Mouse (Mus musculus): ENCODE results near the gene Sh2d1a. TPM values are rescaled to one million over a fixed set of nuclear protein-coding genes. Genes with fewer than 3 reads are reported as not detected.

Sh2d1a gene
- 1 to 10 TPM in 1 of 2 experiments, under 1 TPM in 1; 0.63 to 1.1 TPM for total RNA-seq (2021)
- long read RNA-seq, experiment 1, partial matches to known transcripts = 0 of 1 reads
- long read RNA-seq, experiment 1, other reads (novel, unspliced or antisense) = 0 of 1 reads
- long read RNA-seq, experiment 2, partial matches to known transcripts = 0 of 1 reads
- long read RNA-seq, experiment 2, other reads (novel, unspliced or antisense) = 0 of 1 reads

DNA sequence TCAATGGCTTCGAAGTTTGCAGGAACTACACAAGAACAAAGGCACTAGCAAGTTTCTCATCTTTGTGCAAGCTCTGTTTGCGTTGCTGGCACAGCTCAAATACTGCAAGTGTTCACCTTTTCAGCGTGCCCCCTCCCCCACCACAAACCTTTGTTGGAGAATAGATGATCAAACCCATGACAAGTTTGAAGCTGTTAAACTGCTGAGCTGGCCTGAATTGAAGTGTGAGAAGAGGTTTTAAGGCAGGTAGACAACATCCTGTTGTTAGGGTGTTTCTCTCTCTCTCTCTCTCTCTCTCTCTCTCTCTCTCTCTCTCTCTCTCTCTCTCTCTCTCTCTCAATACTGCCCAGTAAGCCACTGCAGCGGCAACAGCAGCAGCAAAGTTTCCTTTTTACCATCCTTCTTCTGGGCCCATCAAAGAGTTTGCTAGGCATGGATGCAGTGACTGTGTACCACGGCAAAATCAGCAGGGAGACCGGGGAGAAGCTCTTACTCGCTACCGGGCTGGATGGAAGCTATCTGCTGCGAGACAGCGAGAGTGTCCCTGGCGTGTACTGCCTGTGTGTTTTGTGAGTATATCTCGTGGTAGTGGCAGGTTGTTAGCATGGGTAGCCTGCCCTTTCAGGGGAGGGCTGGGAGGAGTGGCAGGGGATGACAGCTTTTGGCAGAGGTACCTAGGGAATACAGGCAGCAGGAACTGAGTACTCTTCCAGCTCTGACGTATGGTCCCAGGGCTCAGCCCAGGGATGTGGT lies at the start of gene Sh2d1a:
Gene Sh2d1a (plus strand): TSS at position 163 of the 753 bp plus-strand sequence.
- no peak for DNase-seq

DNA sequence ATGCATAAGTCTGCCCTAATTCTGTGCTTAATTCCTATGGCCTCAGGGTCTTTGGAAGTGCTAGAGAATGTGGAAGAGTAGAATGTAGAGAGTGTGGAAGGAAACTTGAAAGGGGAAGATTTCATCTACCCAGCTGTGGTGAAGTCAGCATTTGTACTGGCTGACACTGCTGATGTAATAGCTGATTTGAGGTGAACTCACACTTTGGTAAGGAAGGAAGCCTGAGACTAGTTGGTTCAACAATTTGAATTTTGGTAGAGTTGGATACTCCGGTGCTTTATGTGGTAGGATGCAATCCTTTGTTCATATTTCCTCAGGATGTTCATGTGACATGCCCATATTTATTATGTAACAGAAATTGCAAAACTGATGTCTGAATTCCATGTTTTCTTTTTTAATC lies 49.3 kb upstream of the Sh2d1a start:
- DNase-seq = no peak

DNA sequence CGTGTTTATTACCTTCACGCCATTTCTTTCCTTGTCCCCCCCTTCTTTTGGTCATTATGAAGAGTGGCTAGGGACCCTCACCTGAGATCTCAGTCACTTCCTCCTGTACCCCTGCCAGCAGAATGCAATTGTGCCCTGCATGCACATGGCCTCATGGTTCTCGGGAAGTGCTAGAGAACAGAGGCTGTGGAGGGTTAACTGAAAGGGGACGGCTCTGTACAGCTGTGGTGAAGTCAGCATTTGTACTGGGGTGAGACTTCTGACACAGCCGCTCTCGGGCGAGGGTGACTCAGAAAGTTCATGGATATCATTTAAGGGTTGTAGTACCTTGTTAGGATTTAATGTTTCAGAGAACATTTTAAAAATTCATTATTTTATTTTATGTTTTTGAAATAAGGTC lies 47.7 kb upstream of the Sh2d1a start:
- DNase-seq = no peak

DNA sequence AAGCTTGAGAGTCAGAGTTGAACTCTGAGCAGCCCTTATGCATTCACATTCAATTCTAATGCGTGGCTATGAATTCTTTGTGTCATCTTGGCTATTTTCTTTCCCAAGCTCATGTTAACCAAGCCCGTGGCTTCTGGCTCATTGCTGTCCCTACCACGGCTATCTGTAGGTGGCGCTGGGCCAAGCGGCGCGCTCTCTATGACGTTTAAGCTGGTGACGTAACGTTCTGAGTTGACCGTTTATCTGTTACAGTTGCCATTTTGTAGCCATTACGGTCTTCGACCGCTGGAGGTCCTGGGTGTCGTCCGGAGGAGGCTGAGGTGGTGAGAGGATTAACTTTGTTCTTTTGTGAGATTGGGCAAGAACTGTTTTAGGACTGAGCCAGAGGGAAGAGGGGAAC lies 12.8 kb upstream of the Sh2d1a start, which contains the start of gene Tex13c2:
Gene Tex13c2 (plus strand): TSS at position 246 of the 400 bp plus-strand sequence.
- no peak for DNase-seq

DNA sequence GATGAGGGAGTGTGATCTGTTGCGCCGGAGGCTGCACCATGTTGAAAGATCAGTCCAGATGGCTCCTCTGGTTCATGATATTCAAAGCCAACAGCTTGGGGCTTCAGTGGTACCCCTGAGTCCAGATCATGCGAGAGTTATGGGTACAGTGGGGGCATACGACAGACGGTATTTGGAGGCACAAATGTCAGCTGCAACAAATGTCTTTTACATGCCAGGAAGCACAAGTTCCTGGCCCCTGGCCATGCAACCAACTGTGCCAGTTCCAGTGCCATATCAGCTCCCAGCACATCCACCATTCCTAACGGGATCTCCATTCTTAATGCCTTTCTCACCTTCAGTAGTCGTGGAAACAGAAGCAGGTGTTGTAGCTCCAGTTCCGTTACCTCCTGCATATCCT lies 11.9 kb upstream of the Sh2d1a start:
- DNase-seq = no peak

DNA sequence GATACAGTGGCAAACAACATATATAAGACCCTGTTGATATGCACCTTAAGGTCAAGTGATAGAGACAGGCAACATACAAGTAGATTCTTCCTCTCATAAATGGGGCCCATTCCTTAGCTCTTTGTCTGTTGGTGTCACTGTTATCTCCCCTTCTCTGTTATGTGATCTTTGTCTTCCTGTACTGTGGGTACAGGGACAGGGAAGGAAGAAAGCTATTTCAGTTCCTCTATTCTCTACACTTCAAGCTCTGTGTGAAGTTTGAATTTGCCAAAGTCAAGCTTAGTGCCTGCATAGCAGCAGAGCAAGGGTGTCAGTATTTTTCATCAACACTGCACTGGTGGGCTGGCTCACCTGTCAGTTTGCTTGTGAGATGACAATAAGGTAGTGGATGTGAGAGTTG lies 1.7 kb upstream of the Sh2d1a start:
- no peak for DNase-seq

DNA sequence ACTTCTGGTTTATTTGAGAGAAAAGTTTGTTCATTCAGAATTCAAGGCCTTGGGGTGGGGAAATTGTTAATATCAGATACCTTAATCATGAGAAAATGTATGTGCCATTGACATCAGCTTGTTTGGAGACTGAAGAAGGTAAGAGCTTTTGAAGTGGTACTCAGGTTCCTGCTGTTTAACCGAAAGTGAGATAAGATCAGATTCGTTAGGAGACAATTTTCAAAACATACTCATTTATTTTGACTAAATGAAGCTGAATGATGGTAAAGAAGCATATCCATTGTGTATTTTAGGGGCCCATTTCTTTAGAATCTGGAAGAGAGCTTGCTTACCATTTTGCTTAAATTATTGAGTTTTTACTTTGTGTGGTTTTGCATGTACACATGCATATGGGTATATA lies 8.9 kb downstream of the Sh2d1a start:
- DNase-seq = no peak

DNA sequence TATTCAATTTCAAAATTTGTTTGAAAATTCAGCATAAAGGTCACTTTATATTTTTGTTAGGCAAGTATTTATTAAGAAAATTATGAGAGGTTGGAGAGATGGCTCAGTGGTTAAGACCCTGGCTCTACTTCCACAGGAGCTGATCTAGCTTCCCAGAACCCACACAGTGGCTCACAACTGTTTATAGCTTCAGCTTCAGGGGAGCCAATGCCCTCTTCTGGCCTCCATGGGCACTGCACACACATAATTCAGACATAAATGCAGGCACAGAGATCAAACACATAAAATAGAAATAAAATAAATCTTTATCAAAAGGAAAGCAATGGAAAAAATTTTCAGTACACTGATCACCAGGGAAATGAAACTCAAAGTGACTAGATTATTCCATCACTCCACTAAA lies 10.3 kb downstream of the Sh2d1a start:
- DNase-seq = peak; percentile 6

DNA sequence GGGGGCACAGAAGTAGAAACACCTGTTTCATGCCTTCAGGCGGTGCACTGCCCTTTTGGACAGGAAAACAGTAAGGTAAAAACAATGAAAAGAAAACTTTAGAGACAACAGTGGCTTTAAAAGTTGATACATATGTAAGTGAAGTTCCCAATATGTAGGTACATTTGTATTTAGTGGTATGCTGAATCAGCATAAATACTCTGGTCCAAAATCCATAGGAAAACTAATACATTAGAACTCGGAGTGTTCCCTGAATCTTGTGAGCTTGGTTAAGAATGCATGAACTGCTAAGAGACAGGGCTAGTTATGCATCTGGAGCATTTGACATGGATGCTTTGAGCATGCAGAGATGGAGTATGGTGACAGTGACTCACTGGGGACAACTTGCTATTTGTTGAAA lies 20.6 kb downstream of the Sh2d1a start:
- DNase-seq = no peak

DNA sequence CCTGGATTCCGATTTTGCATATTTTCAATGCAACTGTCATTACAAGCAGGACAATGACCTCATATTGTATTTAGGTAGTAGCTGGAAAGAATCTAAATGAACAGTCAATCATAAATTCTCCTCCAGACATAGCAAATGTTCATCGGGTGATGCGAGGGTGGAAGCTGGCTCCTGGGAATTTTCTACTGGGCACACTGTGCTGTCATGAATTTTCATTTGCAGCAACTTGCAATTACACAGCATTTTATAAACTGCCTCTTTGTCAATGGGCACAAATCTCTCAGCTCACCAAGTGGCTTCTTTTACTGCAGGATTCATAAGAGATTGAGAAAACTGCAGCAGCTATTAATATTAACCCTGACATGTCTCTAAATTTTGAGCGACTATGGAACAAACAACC lies 28.4 kb downstream of the Sh2d1a start:
- no peak for DNase-seq

DNA sequence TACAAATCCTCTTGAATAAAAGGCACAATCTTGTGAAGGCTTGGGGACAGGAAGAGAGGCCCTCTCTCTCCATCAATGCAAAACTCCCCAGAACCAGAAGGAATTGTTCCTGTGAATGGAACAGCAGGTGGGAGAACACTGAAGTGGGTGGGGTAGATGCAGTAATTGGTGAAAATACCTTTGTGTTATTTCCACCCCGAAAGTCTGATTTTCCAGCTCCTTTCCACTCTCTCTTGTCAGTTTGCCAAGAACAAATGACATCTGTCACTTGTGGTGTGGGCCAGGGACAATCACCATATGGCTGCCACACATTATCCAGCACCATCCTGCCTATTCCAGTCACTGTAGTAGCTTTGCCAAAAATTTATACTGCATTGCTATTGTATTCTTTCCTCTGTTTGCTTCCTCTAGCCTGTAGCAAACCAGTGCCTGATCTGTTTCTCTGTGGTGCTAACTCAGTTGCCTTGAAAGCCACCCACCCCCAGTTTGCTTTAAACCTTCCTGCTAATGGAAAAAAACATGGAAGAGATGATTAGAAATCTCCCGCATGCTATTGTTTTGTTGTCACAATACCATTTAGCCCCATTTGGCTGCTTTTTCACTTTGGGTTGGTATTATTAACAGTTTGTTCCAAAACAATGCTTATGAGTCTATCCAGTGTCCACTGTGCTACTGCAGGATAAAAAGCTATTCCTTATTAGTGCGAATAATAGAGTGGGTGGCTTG lies 37.9 kb downstream of the Sh2d1a start:
- DNase-seq = peak; percentile 1

DNA sequence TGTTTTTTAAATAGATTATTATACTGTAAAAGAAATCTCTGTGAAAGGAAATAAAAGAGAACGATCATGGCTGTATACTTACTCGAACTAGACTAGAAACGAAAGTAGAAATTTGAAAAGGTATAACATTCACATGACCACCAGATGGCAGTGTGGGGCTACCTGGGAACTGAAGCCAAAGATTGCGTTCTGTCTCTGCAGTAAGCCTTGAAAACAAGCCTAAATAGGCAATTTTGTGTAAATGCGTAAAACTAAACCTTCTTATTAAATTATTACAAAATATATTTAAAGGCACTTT lies 38.5 kb downstream of the Sh2d1a start:
- DNase-seq = peak; percentile 76

DNA sequence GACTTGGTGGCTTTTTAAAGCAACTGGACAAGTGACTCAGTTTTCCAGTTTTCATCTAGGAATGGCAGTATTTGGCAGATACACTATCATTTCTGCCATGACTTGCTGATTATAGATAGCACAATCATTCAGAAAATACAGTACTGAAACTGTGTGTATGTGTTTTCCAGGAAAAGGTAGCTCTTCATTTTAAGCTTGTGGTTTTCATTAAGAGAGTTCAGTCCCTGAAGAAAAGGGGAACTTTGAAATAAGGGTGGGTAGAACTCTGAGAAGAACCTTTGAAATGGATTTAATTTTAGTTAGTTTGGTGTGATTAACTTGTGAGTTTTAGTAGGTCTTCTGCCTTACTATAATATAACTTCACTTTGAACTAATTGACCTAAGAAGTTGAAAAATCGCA lies 42.8 kb downstream of the Sh2d1a start:
- no peak for DNase-seq

DNA sequence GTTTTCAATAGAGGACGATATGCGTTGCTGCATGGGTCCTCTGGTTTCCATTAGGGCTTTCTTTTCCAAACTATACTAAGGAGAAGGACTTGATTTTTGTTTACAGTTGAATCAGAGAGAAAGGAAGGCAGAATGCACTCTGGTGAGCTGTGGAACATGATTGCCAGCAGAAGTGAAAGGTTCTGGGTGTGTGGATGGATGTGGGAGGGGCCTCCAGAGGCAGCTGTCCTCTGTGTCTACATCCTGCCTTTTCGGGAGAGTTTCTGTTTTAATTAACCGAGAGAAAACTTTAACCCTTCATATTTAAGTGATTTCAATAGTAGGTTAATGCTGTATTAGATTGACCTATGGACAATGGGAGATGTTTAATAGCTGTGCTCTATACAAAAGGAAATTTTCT lies 46.3 kb downstream of the Sh2d1a start:
- DNase-seq = no peak

DNA sequence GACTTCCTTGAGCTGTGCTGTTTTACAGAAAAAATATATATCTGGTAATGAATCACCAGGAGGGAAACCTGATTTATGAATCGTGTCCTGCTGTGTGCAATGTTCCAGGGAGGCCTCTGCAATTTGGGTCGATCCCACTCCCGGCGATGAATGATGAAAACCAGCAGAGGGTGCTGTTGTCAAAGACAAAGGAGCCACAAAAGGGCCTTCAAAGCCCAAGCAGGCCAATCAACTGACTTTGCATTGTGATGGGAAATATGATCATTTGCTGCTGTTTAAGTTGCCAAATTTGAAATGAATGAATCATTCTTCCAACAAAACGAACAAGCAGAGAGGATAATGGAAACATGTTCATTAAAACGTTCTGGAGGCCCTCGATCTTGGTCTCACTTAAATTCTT lies 55.0 kb downstream of the Sh2d1a start:
- DNase-seq = peak; percentile 63

DNA sequence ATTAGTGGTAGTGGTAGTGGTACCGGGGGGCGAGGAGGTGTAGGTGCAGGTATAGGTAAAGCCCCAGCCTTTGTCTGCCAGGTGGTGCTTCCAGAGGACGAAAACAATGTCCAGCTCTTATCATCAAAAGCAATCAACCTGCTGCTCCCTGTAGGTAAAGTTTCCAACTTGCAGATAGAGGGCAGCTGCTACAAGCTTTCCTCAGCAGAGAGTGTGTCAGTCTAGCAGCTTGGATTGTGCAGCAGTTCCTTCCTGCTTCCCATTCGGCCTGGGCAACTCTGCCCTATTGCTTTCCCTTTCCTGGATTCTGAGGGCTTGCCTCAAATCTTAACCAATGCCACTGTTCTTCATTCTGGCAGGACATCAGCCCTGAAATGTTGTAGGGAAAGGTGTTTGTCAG lies 56.4 kb downstream of the Sh2d1a start:
- no peak for DNase-seq

Other genes with a start within 250 kb of the Sh2d1a start
- gene Tex13c2, start 12.8 kb upstream of the Sh2d1a start, total RNA-seq (2021) = not detected

Measured in adrenal gland, postnatal 10 days (tissue).